Mouse (Mus musculus) megakaryocyte, adult 5-6 weeks (primary cell): ENCODE results near the gene Plxnb2. TPM values are rescaled to one million over a fixed set of nuclear protein-coding genes. Genes with fewer than 3 reads are reported as not detected.

Experiments
- ATAC-seq: 2 replicates; pipeline ENCODE4 v1.8.0; 2016; ENCODE audit warnings: mild to moderate bottlenecking, inconsistent platforms; ENCODE audit not compliant: poor library complexity, severe bottlenecking
- total RNA-seq, 2 experiments: library from RNA; stranded (forward) in 1 of 2; stranded (reverse) in 1 of 2; fragments of 153-499, 151-499 nt in 1 of 2; fragments of 221-1000, 200-1000 nt in 1 of 2; gene quantifications; 2 replicates each; pipeline versions ENCODE4 v1.2.3 to v1.2.4; 2015 to 2017

Plxnb2 gene
- total RNA-seq (2015) (95.9 and 101 TPM in 2 replicates), total RNA-seq (2017) (111 and 118 TPM in 2 replicates)

- peak; percentile 28 for ATAC-seq
Measured at GRCm38 (mm10) chr15:89180571-89181229, at the start of gene Plxnb2. Gene Plxnb2, minus strand, starts transcription at chr15:89180788.

- ATAC-seq: no peak
Measured at GRCm38 (mm10) chr15:89215611-89216233, 35.1 kb upstream of the Plxnb2 start.

- no peak for ATAC-seq
Measured at GRCm38 (mm10) chr15:89214953-89215352, 34.4 kb upstream of the Plxnb2 start.

- ATAC-seq: no peak
Measured at GRCm38 (mm10) chr15:89213517-89213916, 32.9 kb upstream of the Plxnb2 start.

GRCm38 (mm10) chr15:89212495-89212894, 31.9 kb upstream of the Plxnb2 start:
- ATAC-seq: no peak

- ATAC-seq: peak; percentile 27; the same call in 1 of the 2 replicates
Measured at GRCm38 (mm10) chr15:89211716-89212461, 31.3 kb upstream of the Plxnb2 start.

GRCm38 (mm10) chr15:89210915-89211715, 30.5 kb upstream of the Plxnb2 start, which contains the start of gene Ppp6r2:
Gene Ppp6r2, plus strand, starts transcription at chr15:89211553.
- peak; percentile 79 for ATAC-seq

GRCm38 (mm10) chr15:89209886-89210761, 29.5 kb upstream of the Plxnb2 start:
- ATAC-seq: peak; percentile 59

- no peak for ATAC-seq
Measured at GRCm38 (mm10) chr15:89207457-89207856, 26.9 kb upstream of the Plxnb2 start.

- ATAC-seq: no peak
Measured at GRCm38 (mm10) chr15:89197056-89197455, 16.5 kb upstream of the Plxnb2 start.

- ATAC-seq: peak; percentile 98
Measured at GRCm38 (mm10) chr15:89196313-89196706, 15.7 kb upstream of the Plxnb2 start, which contains the start of gene Dennd6b. Gene Dennd6b, minus strand, starts transcription at chr15:89196496.

- ATAC-seq: peak; percentile 84
Measured at GRCm38 (mm10) chr15:89195690-89196312, 15.2 kb upstream of the Plxnb2 start.

GRCm38 (mm10) chr15:89195261-89195681, 14.7 kb upstream of the Plxnb2 start:
- ATAC-seq: no peak

GRCm38 (mm10) chr15:89184937-89185227, 4.3 kb upstream of the Plxnb2 start:
- ATAC-seq: no peak

- no peak for ATAC-seq
Measured at GRCm38 (mm10) chr15:89184141-89184936, 3.8 kb upstream of the Plxnb2 start.

GRCm38 (mm10) chr15:89182842-89183241, 2.3 kb upstream of the Plxnb2 start:
- no peak for ATAC-seq

GRCm38 (mm10) chr15:89182328-89182741, 1.7 kb upstream of the Plxnb2 start:
- no peak for ATAC-seq

GRCm38 (mm10) chr15:89181561-89182270, 1.1 kb upstream of the Plxnb2 start:
- no peak for ATAC-seq
